Mouse (Mus musculus): ENCODE data around the gene Stat3. TPM values are rescaled to one million over a fixed set of nuclear protein-coding genes. Genes with fewer than 3 reads are reported as not detected.
A peak's percentile ranks its signal among the peaks of the same experiment; 100 is the strongest.

The Stat3 gene
- total and polyA plus RNA-seq, 3 experiments = 25.7 to 249 (median 64.7) TPM

DNA sequence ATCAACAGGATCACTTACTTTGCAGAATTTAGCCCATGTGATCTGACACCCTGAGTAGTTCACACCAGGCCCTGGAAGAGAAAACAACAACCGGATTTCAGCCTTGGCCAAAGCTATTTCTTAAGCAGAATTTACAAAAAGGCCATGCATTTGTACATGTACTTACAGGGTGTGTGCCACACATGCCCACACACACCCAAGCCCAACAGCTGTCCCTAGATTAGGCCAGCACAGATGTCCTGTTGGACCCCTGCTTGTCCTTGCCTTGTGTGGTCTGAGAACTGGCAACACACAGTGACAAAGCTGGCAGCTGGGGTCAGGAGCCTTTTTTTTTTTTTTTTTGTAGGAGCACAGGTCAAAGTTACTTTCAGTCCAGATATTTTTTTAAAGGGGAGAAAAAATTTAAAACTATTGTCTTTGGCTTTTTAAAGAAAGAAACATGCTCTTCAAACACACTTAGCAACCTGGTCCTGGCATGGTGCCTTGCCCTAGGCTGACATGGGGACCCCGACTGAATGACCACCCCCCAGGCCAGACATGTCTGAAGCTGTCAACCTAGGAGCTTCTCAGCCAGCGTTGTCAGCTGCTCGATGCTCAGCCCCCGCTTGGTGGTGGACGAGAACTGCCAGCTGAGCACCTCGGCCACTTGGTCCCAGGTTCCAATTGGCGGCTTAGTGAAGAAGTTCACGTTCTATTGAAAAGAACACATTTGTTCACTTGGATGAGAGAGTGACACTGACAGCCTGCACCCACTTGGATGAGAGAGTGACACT is 45.0 kb downstream of the Stat3 start:
- TF ChIP-seq CHD1 (IDR thresholded peaks at IDR 0.05; ENCODE audit: low read depth, low read length) = no peak
- TF ChIP-seq CTCF (IDR thresholded peaks at IDR 0.05 in 2 of 3, conservative IDR thresholded peaks at IDR 0.05 in 1 of 3; ENCODE audit: control insufficient read depth in 1 of 3, insufficient read depth in 1 of 3, low read depth in 2 of 3, low read length in 3 of 3, poor library complexity in 1 of 3, severe bottlenecking in 1 of 3) = no peak
- TF ChIP-seq POLR2A (IDR thresholded peaks at IDR 0.05; ENCODE audit: control insufficient read depth in 1 of 2, insufficient read depth in 1 of 2, low read depth in 1 of 2, low read length in 2 of 2, poor library complexity in 1 of 2) = no peak
- TF ChIP-seq TCF12 (IDR thresholded peaks at IDR 0.05; ENCODE audit: low read depth, low read length) = no peak
- TF ChIP-seq ZNF384 (IDR thresholded peaks at IDR 0.05; ENCODE audit: low read depth, low read length) = peak; percentile 40; the same call in 1 of the 2 replicates
- Histone ChIP-seq H3K9ac (ENCODE audit: control insufficient read depth, low read depth, low read length, poor library complexity, severe bottlenecking) (peak overlapping the region; percentile 5; the same call in 1 of the 2 replicates), H3K27me3 (ENCODE audit: control insufficient read depth in 1 of 2, insufficient read depth in 2 of 2, low read length in 2 of 2) (no peaks in the 10 kb centered on the region), H3K36me3 (ENCODE audit: control insufficient read depth in 1 of 2, insufficient read depth in 2 of 2, low read length in 2 of 2) (peaks cover 4 to 47% of the 10 kb centered on the region in 2 experiments; a peak in 3 of 4 replicates), H3K27ac (ENCODE audit: control insufficient read depth, low read depth, low read length) (peak overlapping the region; percentile 10; the same call in 1 of the 2 replicates), H3K9me3 (replicated peaks; ENCODE audit: insufficient read depth, low read length) (no peaks in the 10 kb centered on the region), H3K4me3 (ENCODE audit: control insufficient read depth in 1 of 2, insufficient read depth in 1 of 2, low read depth in 2 of 2, low read length in 2 of 2) (no peak overlapping the region), H3K4me1 (ENCODE audit: control insufficient read depth in 1 of 2, insufficient read depth in 2 of 2, low read length in 2 of 2) (peaks cover 32 to 52% of the 10 kb centered on the region in 2 experiments), H3K79me2 (ENCODE audit: control insufficient read depth, insufficient read depth, low read length, poor library complexity) (no peaks in the 10 kb centered on the region)
- no peak for DNase-seq (ENCODE audit: low read depth, low spot score)

DNA sequence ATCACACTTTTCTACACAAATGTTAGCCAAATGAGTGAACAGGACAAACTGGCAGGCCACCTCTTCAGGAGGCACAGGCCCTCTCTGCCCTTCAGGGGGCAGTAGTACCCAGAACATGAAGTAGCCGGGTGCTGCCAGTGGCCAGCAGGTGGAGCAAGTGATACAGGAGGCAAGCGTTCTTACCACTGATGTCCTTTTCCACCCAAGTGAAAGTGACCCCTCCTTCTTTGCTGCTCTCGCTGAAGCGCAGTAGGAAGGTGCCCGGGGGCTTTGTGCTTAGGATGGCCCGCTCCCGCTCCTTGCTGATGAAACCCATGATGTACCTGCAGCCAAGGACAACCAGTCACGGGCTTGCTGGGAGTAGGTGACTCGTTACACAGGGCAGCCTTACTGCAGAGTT is 45.9 kb downstream of the Stat3 start:
- Histone ChIP-seq H3K27me3 (ENCODE audit: control insufficient read depth in 1 of 2, insufficient read depth in 2 of 2, low read length in 2 of 2) (no peaks in the 10 kb centered on the region), H3K9ac (ENCODE audit: control insufficient read depth, low read depth, low read length, poor library complexity, severe bottlenecking) (peak overlapping the region; percentile 5), H3K27ac (ENCODE audit: control insufficient read depth, low read depth, low read length) (peak overlapping the region; percentile 97), H3K9me3 (replicated peaks; ENCODE audit: insufficient read depth, low read length) (no peaks in the 10 kb centered on the region), H3K36me3 (ENCODE audit: control insufficient read depth in 1 of 2, insufficient read depth in 2 of 2, low read length in 2 of 2) (peaks cover 4 to 55% of the 10 kb centered on the region in 2 experiments; a peak in 3 of 4 replicates), H3K4me3 (ENCODE audit: control insufficient read depth in 1 of 2, insufficient read depth in 1 of 2, low read depth in 2 of 2, low read length in 2 of 2) (0 out of 4 replicates have a peak overlapping the region, but pooled peaks of 1 of the 2 experiments have one; percentile 0), H3K4me1 (ENCODE audit: control insufficient read depth in 1 of 2, insufficient read depth in 2 of 2, low read length in 2 of 2) (peaks cover 39 to 60% of the 10 kb centered on the region in 2 experiments), H3K79me2 (ENCODE audit: control insufficient read depth, insufficient read depth, low read length, poor library complexity) (no peaks in the 10 kb centered on the region)
- DNase-seq (ENCODE audit: low read depth, low spot score) = peak; percentile 97
- peak; percentile 100 for TF ChIP-seq SMC3 (IDR thresholded peaks at IDR 0.05; ENCODE audit: low read depth, low read length)
- no peak for TF ChIP-seq NRF1 (IDR thresholded peaks at IDR 0.05; ENCODE audit: insufficient read depth, low read depth, low read length, poor library complexity, severe bottlenecking)
- TF ChIP-seq ZMIZ1 (IDR thresholded peaks at IDR 0.05; ENCODE audit: low read depth, low read length) = no peak
- peak; percentile 100 for TF ChIP-seq ZC3H11A (IDR thresholded peaks at IDR 0.05; ENCODE audit: low read depth, low read length)
- TF ChIP-seq HCFC1 (IDR thresholded peaks at IDR 0.05; ENCODE audit: low read depth, low read length) = peak; percentile 62
- TF ChIP-seq USF1 (IDR thresholded peaks at IDR 0.05; ENCODE audit: low read depth, low read length) = no peak
- peak; percentile 26; the same call in 1 of the 2 replicates for TF ChIP-seq NELFE (IDR thresholded peaks at IDR 0.05; ENCODE audit: low read depth, low read length)
- TF ChIP-seq GATA1 (IDR thresholded peaks at IDR 0.05; ENCODE audit: low read depth, low read length) = no peak
- no peak for TF ChIP-seq UBTF (IDR thresholded peaks at IDR 0.05; ENCODE audit: borderline replicate concordance, insufficient read depth, low read depth, low read length)
- peak in 1 of 2 experiments; percentile 61; a peak in 2 of 4 replicates for TF ChIP-seq EP300 (IDR thresholded peaks at IDR 0.05; ENCODE audit: low read depth in 1 of 2, low read length in 2 of 2)
- peak in 1 of 2 experiments; percentile 25; a peak in 1 of 4 replicates for TF ChIP-seq POLR2A (IDR thresholded peaks at IDR 0.05; ENCODE audit: control insufficient read depth in 1 of 2, insufficient read depth in 1 of 2, low read depth in 1 of 2, low read length in 2 of 2, poor library complexity in 1 of 2)
- TF ChIP-seq E2F4 (IDR thresholded peaks at IDR 0.05; ENCODE audit: borderline replicate concordance, low read depth, low read length) = no peak
- TF ChIP-seq POLR2AphosphoS2 (IDR thresholded peaks at IDR 0.05; ENCODE audit: low read length) = no peak
- TF ChIP-seq ETS1 (IDR thresholded peaks at IDR 0.05; ENCODE audit: low read depth, low read length) = peak; percentile 43; the same call in 1 of the 2 replicates
- TF ChIP-seq ZNF384 (IDR thresholded peaks at IDR 0.05; ENCODE audit: low read depth, low read length) = peak; percentile 77
- TF ChIP-seq MAZ (IDR thresholded peaks at IDR 0.05; ENCODE audit: low read depth, low read length) = peak; percentile 83; the same call in 1 of the 2 replicates
- peak; percentile 98 to 100 (median 100) for TF ChIP-seq CTCF (IDR thresholded peaks at IDR 0.05 in 2 of 3, conservative IDR thresholded peaks at IDR 0.05 in 1 of 3; ENCODE audit: control insufficient read depth in 1 of 3, insufficient read depth in 1 of 3, low read depth in 2 of 3, low read length in 3 of 3, poor library complexity in 1 of 3, severe bottlenecking in 1 of 3)
- TF ChIP-seq USF2 (IDR thresholded peaks at IDR 0.05; ENCODE audit: borderline replicate concordance in 1 of 2, insufficient read depth in 1 of 2, low read depth in 1 of 2, low read length in 2 of 2) = no peak
- no peak for TF ChIP-seq MAFK (IDR thresholded peaks at IDR 0.05; ENCODE audit: borderline replicate concordance, low read depth, low read length)
- no peak for TF ChIP-seq GABPA (IDR thresholded peaks at IDR 0.05; ENCODE audit: low read depth, low read length)
- no peak for TF ChIP-seq MYC (IDR thresholded peaks at IDR 0.05; ENCODE audit: low read depth, low read length)
- no peak for TF ChIP-seq MYB (IDR thresholded peaks at IDR 0.05; ENCODE audit: low read depth, low read length)
- no peak for TF ChIP-seq ELF1 (IDR thresholded peaks at IDR 0.05; ENCODE audit: low read depth, low read length)
- TF ChIP-seq MXI1 (IDR thresholded peaks at IDR 0.05; ENCODE audit: low read depth, low read length) = peak; percentile 73
- no peak for TF ChIP-seq CHD2 (IDR thresholded peaks at IDR 0.05; ENCODE audit: low read length)
- TF ChIP-seq TAL1 (IDR thresholded peaks at IDR 0.05; ENCODE audit: low read length) = no peak

All from MEL (cell line).